Mouse (Mus musculus) small intestine, adult 2 months (tissue): Measurements from ENCODE around the gene Mpped1.

Experiments
- CTCF ChIP-seq: fragments of 200-500 bp; IDR thresholded peaks from 2 replicates; pipeline ENCODE4 v1.5.1; 2012; ENCODE audit warnings: low read depth, mild to moderate bottlenecking, control low read depth, inconsistent platforms, low read length, moderate library complexity, mixed read lengths; ENCODE audit not compliant: insufficient replicate concordance, insufficient read length; ENCODE audit errors: extremely low read depth
- POLR2A ChIP-seq: fragments of 200-500 bp; IDR thresholded peaks from 2 replicates; pipeline ENCODE4 v1.6.1; 2012; ENCODE audit warnings: low read depth, mild to moderate bottlenecking, control low read depth, inconsistent platforms, low read length, moderate library complexity

GRCm38 (mm10) chr15:83749436-83749835, 29.8 kb upstream of the Mpped1 start:
- TF ChIP-seq CTCF, result no peak
- TF ChIP-seq POLR2A, result no peak
